Mouse (Mus musculus): ENCODE results near the gene Morc4. TPM values are rescaled to one million over a fixed set of nuclear protein-coding genes. Genes with fewer than 3 reads are reported as not detected.

Morc4 gene
- polyA plus RNA-seq, 1 experiment from 2014 or later: 10.1 TPM

Other genes with a start within 250 kb of the Morc4 start
- 0.75 and 0.92 TPM in 2 replicates for gene Tbc1d8b, start 186.7 kb downstream of the Morc4 start, polyA plus RNA-seq (2014; fragmentation: Nextera tagmentation; extraction: Ambion mirVana)
- 0.50 TPM in 1 of 2 replicates, not detected in the other for gene Gm15013, start 157.2 kb downstream of the Morc4 start, polyA plus RNA-seq (2014; fragmentation: Nextera tagmentation; extraction: Ambion mirVana)
- not detected in 2 replicates for gene Ripply1, start 89.3 kb downstream of the Morc4 start, polyA plus RNA-seq (2014; fragmentation: Nextera tagmentation; extraction: Ambion mirVana)
- not detected in 2 replicates for gene Cldn2, start 70.8 kb downstream of the Morc4 start, polyA plus RNA-seq (2014; fragmentation: Nextera tagmentation; extraction: Ambion mirVana)
- 8.4 and 8.7 TPM in 2 replicates for gene Rbm41, start 126.9 kb upstream of the Morc4 start, polyA plus RNA-seq (2014; fragmentation: Nextera tagmentation; extraction: Ambion mirVana)
- 4.4 and 4.6 TPM in 2 replicates for gene Nup62cl, start 191.0 kb upstream of the Morc4 start, polyA plus RNA-seq (2014; fragmentation: Nextera tagmentation; extraction: Ambion mirVana)
- gene Pih1h3b, start 191.2 kb upstream of the Morc4 start, polyA plus RNA-seq (2014; fragmentation: Nextera tagmentation; extraction: Ambion mirVana): not detected in 2 replicates

Data from limb, embryonic 11.5 days (tissue).